Mouse (Mus musculus): ENCODE results near the gene Cldn11. TPM values are rescaled to one million over a fixed set of nuclear protein-coding genes. Genes with fewer than 3 reads are reported as not detected.

The Cldn11 gene
- polyA plus RNA-seq, 1 experiment from 2014 or later: 33.1 TPM

GRCm38 (mm10) chr3:31165803-31166202, 16.1 kb downstream of the Cldn11 start:
- Histone ChIP-seq H3K4me2 (no peak overlapping the region), H3K36me3 (replicated peaks) (no peaks in the 10 kb centered on the region), H3K27ac (no peak overlapping the region), H3K4me3 (replicated peaks) (no peak overlapping the region), H3K9ac (0 out of 2 replicates have a peak overlapping the region, but pooled peaks have one; percentile 14), H3K27me3 (no peaks in the 10 kb centered on the region), H3K9me3 (no peaks in the 10 kb centered on the region), H3K4me1 (peaks cover 23% of the 10 kb centered on the region)
- WGBS: 48% methylated on average over 3 of the region's 3 CpGs
- 0 out of 2 replicates have a peak, but pooled peaks have one; percentile 14 for ATAC-seq (ENCODE audit: low FRiP score)

- ATAC-seq (ENCODE audit: low FRiP score): peak; percentile 69; the same call in 1 of the 2 replicates
- 17% methylated on average over 12 of the region's 12 CpGs for WGBS
- Histone ChIP-seq H3K9ac (peak overlapping the region; percentile 14; the same call in 1 of the 2 replicates), H3K4me3 (replicated peaks) (no peak overlapping the region), H3K9me3 (no peaks in the 10 kb centered on the region), H3K4me2 (peak overlapping the region; percentile 27), H3K27ac (no peak overlapping the region), H3K4me1 (peaks cover 18% of the 10 kb centered on the region), H3K27me3 (no peaks in the 10 kb centered on the region), H3K36me3 (replicated peaks) (no peaks in the 10 kb centered on the region)
Measured at GRCm38 (mm10) chr3:31166365-31166871, 16.7 kb downstream of the Cldn11 start.

- 92% methylated on average over 7 of the region's 7 CpGs for WGBS
- no peaks in the 10 kb centered on the region for H3K36me3 ChIP-seq (replicated peaks)
- no peak overlapping the region for H3K9ac ChIP-seq
- no peak overlapping the region for H3K27ac ChIP-seq
- no peaks in the 10 kb centered on the region for H3K4me1 ChIP-seq
- H3K9me3 ChIP-seq: no peaks in the 10 kb centered on the region
- H3K4me3 ChIP-seq (replicated peaks): no peak overlapping the region
- ATAC-seq (ENCODE audit: low FRiP score): no peak
- no peaks in the 10 kb centered on the region for H3K27me3 ChIP-seq
- no peak overlapping the region for H3K4me2 ChIP-seq
Measured at GRCm38 (mm10) chr3:31190342-31190741, 40.6 kb downstream of the Cldn11 start.

GRCm38 (mm10) chr3:31191402-31191801, 41.7 kb downstream of the Cldn11 start:
- Histone ChIP-seq H3K4me3 (replicated peaks) (no peak overlapping the region), H3K36me3 (replicated peaks) (no peaks in the 10 kb centered on the region), H3K4me2 (no peak overlapping the region), H3K9ac (no peak overlapping the region), H3K27ac (no peak overlapping the region), H3K9me3 (no peaks in the 10 kb centered on the region), H3K4me1 (no peaks in the 10 kb centered on the region), H3K27me3 (no peaks in the 10 kb centered on the region)
- WGBS: 85% methylated on average over 10 of the region's 10 CpGs
- ATAC-seq (ENCODE audit: low FRiP score): no peak

- no peak for ATAC-seq (ENCODE audit: low FRiP score)
- no peak overlapping the region for H3K4me2 ChIP-seq
- H3K4me3 ChIP-seq (replicated peaks): no peak overlapping the region
- H3K9me3 ChIP-seq: no peaks in the 10 kb centered on the region
- 89% methylated on average over 16 of the region's 17 CpGs for WGBS
- H3K27me3 ChIP-seq: no peaks in the 10 kb centered on the region
- H3K4me1 ChIP-seq: no peaks in the 10 kb centered on the region
- no peak overlapping the region for H3K9ac ChIP-seq
- no peak overlapping the region for H3K27ac ChIP-seq
- no peaks in the 10 kb centered on the region for H3K36me3 ChIP-seq (replicated peaks)
Measured at GRCm38 (mm10) chr3:31199162-31199877, 49.6 kb downstream of the Cldn11 start.

GRCm38 (mm10) chr3:31203947-31204346, 54.2 kb downstream of the Cldn11 start:
- ATAC-seq (ENCODE audit: low FRiP score): no peak
- H3K9ac ChIP-seq: no peak overlapping the region
- WGBS: 97% methylated on average over 11 of the region's 11 CpGs

GRCm38 (mm10) chr3:31205167-31205566, 55.4 kb downstream of the Cldn11 start:
- H3K36me3 ChIP-seq (replicated peaks): no peaks in the 10 kb centered on the region
- H3K4me2 ChIP-seq: no peak overlapping the region
- no peaks in the 10 kb centered on the region for H3K9me3 ChIP-seq
- no peak overlapping the region for H3K27ac ChIP-seq
- no peak overlapping the region for H3K4me3 ChIP-seq (replicated peaks)
- H3K9ac ChIP-seq: no peak overlapping the region
- WGBS: 91% methylated on average over 3 of the region's 3 CpGs
- no peaks in the 10 kb centered on the region for H3K27me3 ChIP-seq
- peaks cover 11% of the 10 kb centered on the region for H3K4me1 ChIP-seq
- no peak for ATAC-seq (ENCODE audit: low FRiP score)

More at GRCm38 (mm10) chr3:31203947-31204346, 54.2 kb downstream of the Cldn11 start:
- no peaks in the 10 kb centered on the region for H3K27me3 ChIP-seq
- no peak overlapping the region for H3K4me2 ChIP-seq
- H3K4me3 ChIP-seq (replicated peaks): no peak overlapping the region
- no peak overlapping the region for H3K27ac ChIP-seq
- H3K9me3 ChIP-seq: no peaks in the 10 kb centered on the region
- no peaks in the 10 kb centered on the region for H3K36me3 ChIP-seq (replicated peaks)
- H3K4me1 ChIP-seq: peaks cover 6% of the 10 kb centered on the region

- H3K4me1 ChIP-seq: peaks cover 11% of the 10 kb centered on the region
- WGBS: 78% methylated on average over 4 of the region's 4 CpGs
- H3K27me3 ChIP-seq: no peaks in the 10 kb centered on the region
- no peak overlapping the region for H3K4me2 ChIP-seq
- no peak for ATAC-seq (ENCODE audit: low FRiP score)
- no peak overlapping the region for H3K9ac ChIP-seq
- no peaks in the 10 kb centered on the region for H3K36me3 ChIP-seq (replicated peaks)
- no peak overlapping the region for H3K4me3 ChIP-seq (replicated peaks)
- no peak overlapping the region for H3K27ac ChIP-seq
- H3K9me3 ChIP-seq: no peaks in the 10 kb centered on the region
Measured at GRCm38 (mm10) chr3:31208046-31208445, 58.3 kb downstream of the Cldn11 start.

- H3K27me3 ChIP-seq: no peaks in the 10 kb centered on the region
Measured at GRCm38 (mm10) chr3:31208458-31208994, 58.8 kb downstream of the Cldn11 start.

GRCm38 (mm10) chr3:31209001-31209400, 59.3 kb downstream of the Cldn11 start:
- H3K4me2 ChIP-seq: peak overlapping the region; percentile 35
- no peaks in the 10 kb centered on the region for H3K9me3 ChIP-seq
- no peak overlapping the region for H3K9ac ChIP-seq
- H3K4me3 ChIP-seq (replicated peaks): no peak overlapping the region
- no peak overlapping the region for H3K27ac ChIP-seq
- H3K4me1 ChIP-seq: peaks cover 18% of the 10 kb centered on the region
- 11% methylated on average over 19 of the region's 19 CpGs for WGBS
- no peak for ATAC-seq (ENCODE audit: low FRiP score)
- H3K36me3 ChIP-seq (replicated peaks): no peaks in the 10 kb centered on the region
- H3K27me3 ChIP-seq: no peaks in the 10 kb centered on the region

More at GRCm38 (mm10) chr3:31208458-31208994, 58.8 kb downstream of the Cldn11 start:
- no peak overlapping the region for H3K27ac ChIP-seq
- H3K36me3 ChIP-seq (replicated peaks): no peaks in the 10 kb centered on the region
- ATAC-seq (ENCODE audit: low FRiP score): no peak
- no peaks in the 10 kb centered on the region for H3K9me3 ChIP-seq
- H3K4me1 ChIP-seq: peaks cover 14% of the 10 kb centered on the region
- no peak overlapping the region for H3K4me2 ChIP-seq
- no peak overlapping the region for H3K9ac ChIP-seq
- 22% methylated on average over 6 of the region's 6 CpGs for WGBS
- no peak overlapping the region for H3K4me3 ChIP-seq (replicated peaks)

- Histone ChIP-seq H3K27me3 (no peaks in the 10 kb centered on the region), H3K4me3 (replicated peaks) (no peak overlapping the region), H3K27ac (no peak overlapping the region), H3K9ac (no peak overlapping the region), H3K36me3 (replicated peaks) (no peaks in the 10 kb centered on the region), H3K4me2 (no peak overlapping the region), H3K9me3 (no peaks in the 10 kb centered on the region), H3K4me1 (peaks cover 20% of the 10 kb centered on the region)
- 67% methylated on average over 9 of the region's 9 CpGs for WGBS
- ATAC-seq (ENCODE audit: low FRiP score): no peak
Measured at GRCm38 (mm10) chr3:31212205-31213038, 62.7 kb downstream of the Cldn11 start.

GRCm38 (mm10) chr3:31213802-31214201, 64.1 kb downstream of the Cldn11 start:
- no peaks in the 10 kb centered on the region for H3K9me3 ChIP-seq
- ATAC-seq (ENCODE audit: low FRiP score): peak; percentile 64; the same call in 1 of the 2 replicates
- no peak overlapping the region for H3K4me2 ChIP-seq
- no peak overlapping the region for H3K9ac ChIP-seq
- WGBS: 19% methylated on average over 3 of the region's 3 CpGs
- H3K4me1 ChIP-seq: peaks cover 15% of the 10 kb centered on the region
- H3K27me3 ChIP-seq: no peaks in the 10 kb centered on the region
- no peaks in the 10 kb centered on the region for H3K36me3 ChIP-seq (replicated peaks)
- peak overlapping the region; percentile 65; the same call in 1 of the 2 replicates for H3K27ac ChIP-seq
- no peak overlapping the region for H3K4me3 ChIP-seq (replicated peaks)
